Mouse (Mus musculus) C2C12 (cell line): ENCODE data around the gene Spcs2. TPM values are rescaled to one million over a fixed set of nuclear protein-coding genes. Genes with fewer than 3 reads are reported as not detected.

Experiments used
- H3K27me3 ChIP-seq: one replicate; pipeline ENCODE4 v1.6.1; 2011; ENCODE audit not compliant: control insufficient read depth, insufficient read depth, insufficient read length
- H3K36me3 ChIP-seq: one replicate; pipeline ENCODE4 v1.6.1; 2011; ENCODE audit not compliant: control insufficient read depth, insufficient read depth
- H3K4me3 ChIP-seq: one replicate; pipeline ENCODE4 v1.5.1; 2011; ENCODE audit warnings: mild to moderate bottlenecking, control low read depth; ENCODE audit not compliant: poor library complexity, insufficient read depth, severe bottlenecking
- H3K79me2 ChIP-seq: one replicate; pipeline ENCODE4 v1.6.1; 2011; ENCODE audit not compliant: control insufficient read depth, insufficient read depth
- H3K79me3 ChIP-seq: one replicate; pipeline ENCODE4 v1.6.1; 2011; ENCODE audit warnings: low read depth, control low read depth
- H3ac ChIP-seq: one replicate; pipeline ENCODE3; 2011; ENCODE audit warnings: low read depth; ENCODE audit not compliant: control insufficient read depth, insufficient read length
- CEBPB ChIP-seq: IDR thresholded peaks from one replicate; pipeline ENCODE4 v1.6.1; 2011; ENCODE audit warnings: low read depth, mild to moderate bottlenecking, control low read depth, moderate library complexity
- CTCF ChIP-seq: IDR thresholded peaks from one replicate; pipeline ENCODE4 v1.5.1; 2011; ENCODE audit not compliant: control insufficient read depth, insufficient read depth, insufficient read length
- FOSL1 ChIP-seq: IDR thresholded peaks from one replicate; pipeline ENCODE4 v1.8.0; 2011; ENCODE audit warnings: mild to moderate bottlenecking, low read length; ENCODE audit not compliant: poor library complexity, insufficient read depth, severe bottlenecking
- MAX ChIP-seq: IDR thresholded peaks from one replicate; pipeline ENCODE4 v1.6.1; 2011; ENCODE audit warnings: mild to moderate bottlenecking, control low read depth
- MYOD1 ChIP-seq: IDR thresholded peaks from one replicate; pipeline ENCODE4 v1.6.1; 2011; ENCODE audit warnings: low read depth; ENCODE audit not compliant: control insufficient read depth, insufficient read length
- MYOG ChIP-seq: IDR thresholded peaks from one replicate; pipeline ENCODE4 v1.6.1; 2011; ENCODE audit not compliant: control insufficient read depth, insufficient read length; ENCODE audit errors: extremely low read depth
- USF1 ChIP-seq: IDR thresholded peaks from one replicate; pipeline ENCODE4 v1.6.1; 2011; ENCODE audit warnings: low read depth, mild to moderate bottlenecking, control low read depth, moderate library complexity
- polyA plus RNA-seq: library from polyadenylated mRNA; unstranded; fragments of >200 nt; fragmentation: generic; extraction: Trizol; gene quantifications from one replicate; pipeline ENCODE4 v1.2.1, GENCODE M21; 2012; ENCODE audit warnings: missing spikeins

Gene Spcs2
- polyA plus RNA-seq, 1 experiment: 152 TPM

GRCm38 (mm10) chr7:99794096-99794495, 69.2 kb downstream of the Spcs2 start:
- H3K79me2 ChIP-seq: no peaks in the 10 kb centered on the region
- H3ac ChIP-seq: no peak overlapping the region
- H3K27me3 ChIP-seq: peaks cover 14% of the 10 kb centered on the region

GRCm38 (mm10) chr7:99790816-99791215, 72.4 kb downstream of the Spcs2 start:
- H3ac ChIP-seq: no peak overlapping the region
- H3K4me3 ChIP-seq: no peak overlapping the region
- H3K79me2 ChIP-seq: no peaks in the 10 kb centered on the region
- TF ChIP-seq MYOG: no peak
- no peak for TF ChIP-seq CEBPB
- H3K79me3 ChIP-seq: no peaks in the 10 kb centered on the region
- H3K27me3 ChIP-seq: peaks cover 14% of the 10 kb centered on the region
- H3K36me3 ChIP-seq: no peaks in the 10 kb centered on the region

More at GRCm38 (mm10) chr7:99794096-99794495, 69.2 kb downstream of the Spcs2 start:
- Histone ChIP-seq H3K4me3 (no peak overlapping the region), H3K36me3 (no peaks in the 10 kb centered on the region), H3K79me3 (no peaks in the 10 kb centered on the region)
- TF ChIP-seq MYOG (no peak), USF1 (no peak)

GRCm38 (mm10) chr7:99788563-99788962, 74.7 kb downstream of the Spcs2 start:
- H3K79me2 ChIP-seq: no peaks in the 10 kb centered on the region
- no peak overlapping the region for H3K4me3 ChIP-seq
- H3ac ChIP-seq: no peak overlapping the region
- H3K36me3 ChIP-seq: no peaks in the 10 kb centered on the region
- TF ChIP-seq MYOG (no peak), MYOD1 (no peak), CTCF (no peak), FOSL1 (no peak), CEBPB (no peak), MAX (no peak), USF1 (no peak)
- peaks cover 14% of the 10 kb centered on the region for H3K27me3 ChIP-seq
- H3K79me3 ChIP-seq: no peaks in the 10 kb centered on the region

- no peaks in the 10 kb centered on the region for H3K79me2 ChIP-seq
These were observed 75.3 kb downstream of the Spcs2 start for GRCm38 (mm10) chr7:99787935-99788334.

More at GRCm38 (mm10) chr7:99787935-99788334, 75.3 kb downstream of the Spcs2 start:
- TF ChIP-seq MYOG (no peak), CEBPB (no peak), FOSL1 (no peak), USF1 (no peak), CTCF (no peak), MYOD1 (no peak), MAX (no peak)
- H3K4me3 ChIP-seq: no peak overlapping the region
- H3K27me3 ChIP-seq: peaks cover 14% of the 10 kb centered on the region
- no peaks in the 10 kb centered on the region for H3K36me3 ChIP-seq
- H3K79me3 ChIP-seq: no peaks in the 10 kb centered on the region
- no peak overlapping the region for H3ac ChIP-seq

Other genes starting within 250 kb of the Spcs2 start
- not detected for gene Tpbgl, start 236.4 kb downstream of the Spcs2 start, polyA plus RNA-seq
- gene Slco2b1, start 152.1 kb downstream of the Spcs2 start, polyA plus RNA-seq: not detected
- gene Olfr520, start 133.2 kb downstream of the Spcs2 start, polyA plus RNA-seq: not detected
- not detected for gene Olfr521, start 100.0 kb downstream of the Spcs2 start, polyA plus RNA-seq
- gene Neu3, start 35.0 kb downstream of the Spcs2 start, polyA plus RNA-seq: 0.75 TPM
- 0.11 TPM for gene Xrra1, start 4.3 kb downstream of the Spcs2 start, polyA plus RNA-seq
- 3.2 TPM for gene Rnf169, start 117.0 kb upstream of the Spcs2 start, polyA plus RNA-seq
- gene Chrdl2, start 142.7 kb upstream of the Spcs2 start, polyA plus RNA-seq: not detected